Mouse (Mus musculus) liver, adult 2 months (tissue): ENCODE measurements around the gene Specc1. TPM values are rescaled to one million over a fixed set of nuclear protein-coding genes. Genes with fewer than 3 reads are reported as not detected.

ENCODE experiments used
- DNase-seq: peaks from one replicate; pipeline ENCODE4 v3.0.0-alpha.2; 2011; ENCODE audit warnings: low read depth, low spot score; ENCODE audit errors: extremely low read depth
- H3K27ac ChIP-seq: fragments of 200-500 bp; replicated peaks from 2 replicates; pipeline ENCODE4 v1.5.1; 2012; ENCODE audit warnings: low read depth, mild to moderate bottlenecking, control low read depth, inconsistent platforms, low read length; ENCODE audit not compliant: insufficient read depth
- H3K27me3 ChIP-seq: fragments of 200-500 bp; 2 replicates; pipeline ENCODE4 v1.6.1; 2012; ENCODE audit warnings: mild to moderate bottlenecking, moderate library complexity, low read length, inconsistent platforms; ENCODE audit not compliant: control insufficient read depth, insufficient read depth
- H3K36me3 ChIP-seq: fragments of 200-500 bp; 2 replicates; pipeline ENCODE4 v1.6.1; 2012; ENCODE audit warnings: low read length, inconsistent platforms; ENCODE audit not compliant: control insufficient read depth, insufficient read depth
- H3K4me1 ChIP-seq: fragments of 200-500 bp; 2 replicates; pipeline ENCODE4 v1.6.1; 2011; ENCODE audit warnings: low read length; ENCODE audit not compliant: control insufficient read depth, insufficient read depth
- H3K4me3 ChIP-seq: fragments of 200-500 bp; 2 replicates; pipeline ENCODE4 v1.5.1; 2011; ENCODE audit warnings: low read depth, mild to moderate bottlenecking, control low read depth, low read length, moderate library complexity; ENCODE audit not compliant: insufficient read depth
- H3K79me2 ChIP-seq: fragments of 200-500 bp; 2 replicates; pipeline ENCODE4 v1.6.1; 2012; ENCODE audit warnings: inconsistent platforms, mild to moderate bottlenecking, low read length, moderate library complexity; ENCODE audit not compliant: control insufficient read depth, insufficient read depth
- H3K9ac ChIP-seq: fragments of 200-500 bp; 2 replicates; pipeline ENCODE4 v1.6.1; 2012; ENCODE audit warnings: low read depth, mild to moderate bottlenecking, control low read depth, inconsistent platforms, low read length
- CTCF ChIP-seq: fragments of 200-500 bp; IDR thresholded peaks from 2 replicates; pipeline ENCODE4 v1.5.1; 2011; ENCODE audit warnings: low read depth, low read length, control low read depth
- POLR2A ChIP-seq: fragments of 200-500 bp; IDR thresholded peaks from 2 replicates; pipeline ENCODE4 v1.6.1; 2011; ENCODE audit warnings: low read length, control low read depth; ENCODE audit not compliant: insufficient read depth; ENCODE audit errors: extremely low read depth
- WGBS: fragments of 180-500 bp; shearing (Covaris S2); methylation state at CpG from one replicate; pipeline ENCODE4 v1.1.7; 2018; 5-methylcytosine and 5-hydroxymethylcytosine counted together
- polyA plus RNA-seq: library from polyadenylated mRNA; depleted of rRNA; stranded (reverse); fragments of >200 nt; gene quantifications from 2 replicates; pipeline ENCODE4 v1.2.3, GENCODE M21; 2012
- total RNA-seq: library from RNA; depleted of rRNA; stranded (reverse); fragments of >200 nt; gene quantifications from 2 replicates; pipeline ENCODE4 v1.2.3, GENCODE M21; 2014

Specc1 gene
- total and polyA plus RNA-seq, 2 experiments: 0.49 to 1.1 TPM

GRCm38 (mm10) chr11:62148026-62148425, 191.5 kb downstream of the Specc1 start:
- Histone ChIP-seq H3K36me3 (no peaks in the 10 kb centered on the region), H3K27ac (no peak overlapping the region), H3K27me3 (no peaks in the 10 kb centered on the region), H3K9ac (no peak overlapping the region), H3K79me2 (no peaks in the 10 kb centered on the region), H3K4me3 (no peak overlapping the region), H3K4me1 (no peaks in the 10 kb centered on the region)
- no peak for TF ChIP-seq POLR2A
- no peak for TF ChIP-seq CTCF
- 92% methylated on average over 3 of the region's 3 CpGs for WGBS
- DNase-seq: no peak

DNA sequence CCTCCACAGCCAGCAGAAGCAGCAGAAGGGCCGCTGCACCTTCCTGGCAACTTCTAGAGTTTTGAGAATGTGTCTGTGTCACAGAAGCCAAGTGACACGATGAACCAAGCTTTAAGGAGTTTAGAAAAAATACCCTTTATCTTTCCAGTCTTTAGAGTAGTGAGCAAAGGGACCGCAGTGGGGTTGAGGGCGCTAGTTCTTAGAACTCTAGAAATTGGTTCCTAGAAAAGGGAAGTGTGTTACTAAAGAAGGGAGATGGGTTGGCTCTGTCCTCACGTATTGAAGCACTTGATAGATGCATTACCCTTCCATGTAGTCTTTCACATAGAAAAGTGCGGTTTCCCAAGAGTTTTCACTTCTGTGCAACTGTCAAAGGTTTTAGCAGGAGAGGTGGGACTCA, 191.9 kb downstream of the Specc1 start:
- no peaks in the 10 kb centered on the region for H3K36me3 ChIP-seq
- H3K27me3 ChIP-seq: no peaks in the 10 kb centered on the region
- WGBS: 93% methylated on average over 6 of the region's 6 CpGs
- no peak for DNase-seq
- H3K79me2 ChIP-seq: no peaks in the 10 kb centered on the region
- no peak overlapping the region for H3K9ac ChIP-seq
- TF ChIP-seq CTCF (no peak), POLR2A (no peak)
- no peaks in the 10 kb centered on the region for H3K4me1 ChIP-seq
- H3K4me3 ChIP-seq: no peak overlapping the region
- H3K27ac ChIP-seq: no peak overlapping the region

- H3K27ac ChIP-seq: no peak overlapping the region
- no peak overlapping the region for H3K4me3 ChIP-seq
- 90% methylated on average over 4 of the region's 4 CpGs for WGBS
- H3K9ac ChIP-seq: no peak overlapping the region
- DNase-seq: no peak
- no peaks in the 10 kb centered on the region for H3K4me1 ChIP-seq
- H3K79me2 ChIP-seq: no peaks in the 10 kb centered on the region
- H3K36me3 ChIP-seq: no peaks in the 10 kb centered on the region
- H3K27me3 ChIP-seq: no peaks in the 10 kb centered on the region
- no peak for TF ChIP-seq CTCF
- no peak for TF ChIP-seq POLR2A
These were observed 196.5 kb downstream of the Specc1 start for GRCm38 (mm10) chr11:62153057-62153456.

DNA sequence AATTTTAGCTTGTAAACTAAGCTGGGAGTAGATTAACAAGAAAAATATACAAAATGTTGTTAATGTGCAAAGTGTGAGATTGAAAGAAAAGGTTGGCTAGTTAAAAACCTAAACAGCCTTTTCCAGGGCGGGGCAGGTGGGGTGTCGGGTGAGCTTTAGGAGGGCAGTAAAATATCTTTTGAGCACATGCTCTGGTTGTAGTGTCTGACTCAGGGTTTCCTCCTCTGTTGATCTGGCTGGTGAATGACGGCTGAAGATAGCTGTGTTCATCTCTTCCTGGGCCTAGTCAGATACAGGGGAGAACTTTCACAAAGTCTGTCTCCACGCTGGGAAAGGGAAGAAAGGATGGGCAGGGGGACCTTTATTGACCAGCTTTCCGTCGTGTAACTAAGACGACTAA, 203.2 kb downstream of the Specc1 start:
- Histone ChIP-seq H3K9ac (no peak overlapping the region), H3K4me3 (no peak overlapping the region), H3K27ac (no peak overlapping the region), H3K79me2 (no peaks in the 10 kb centered on the region), H3K27me3 (no peaks in the 10 kb centered on the region), H3K36me3 (no peaks in the 10 kb centered on the region), H3K4me1 (no peaks in the 10 kb centered on the region)
- no peak for DNase-seq
- TF ChIP-seq POLR2A (no peak), CTCF (no peak)
- WGBS: 93% methylated on average over 7 of the region's 7 CpGs

GRCm38 (mm10) chr11:62161450-62161849, 204.9 kb downstream of the Specc1 start:
- TF ChIP-seq CTCF (no peak), POLR2A (no peak)
- Histone ChIP-seq H3K4me3 (no peak overlapping the region), H3K79me2 (no peaks in the 10 kb centered on the region), H3K4me1 (no peaks in the 10 kb centered on the region), H3K36me3 (no peaks in the 10 kb centered on the region), H3K27me3 (no peaks in the 10 kb centered on the region), H3K9ac (no peak overlapping the region), H3K27ac (no peak overlapping the region)
- no peak for DNase-seq
- 77% methylated on average over 2 of the region's 2 CpGs for WGBS

DNA sequence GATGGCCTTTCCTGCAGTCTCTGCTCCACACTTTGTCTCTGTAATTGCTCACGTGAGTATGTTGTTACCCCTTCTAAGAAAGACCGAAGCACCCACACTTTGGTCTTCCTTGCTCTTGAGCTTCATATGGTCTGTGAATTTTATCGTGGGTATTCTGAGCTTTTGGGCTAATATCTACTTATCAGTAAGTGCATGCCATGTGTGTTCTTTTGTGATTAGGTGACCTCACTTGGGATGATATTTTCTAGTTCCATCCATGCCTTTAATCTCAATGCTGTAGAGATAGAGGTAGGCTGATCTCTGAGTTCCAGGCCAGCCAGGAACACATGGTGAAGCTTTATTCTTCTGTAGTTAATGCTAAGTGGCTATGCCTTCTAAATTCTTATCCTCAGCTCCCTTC, 207.8 kb downstream of the Specc1 start:
- Histone ChIP-seq H3K4me3 (no peak overlapping the region), H3K79me2 (no peaks in the 10 kb centered on the region), H3K4me1 (no peaks in the 10 kb centered on the region), H3K27me3 (no peaks in the 10 kb centered on the region), H3K27ac (no peak overlapping the region), H3K36me3 (no peaks in the 10 kb centered on the region), H3K9ac (no peak overlapping the region)
- WGBS: 87% methylated on average over 3 of the region's 3 CpGs
- TF ChIP-seq CTCF (no peak), POLR2A (no peak)
- no peak for DNase-seq
